Mouse (Mus musculus) E14TG2a.4 (cell line): ENCODE data around the gene Rps6kc1.
"Not testable (repeated sequence)": the region's sequence is repeated elsewhere in the genome, so short reads cannot be mapped to it uniquely, and the experiment has no call there.

Experiments
- CTCF ChIP-seq: conservative IDR thresholded peaks from 2 replicates; pipeline ENCODE4 v1.5.1; 2014; ENCODE audit warnings: low read length
- POU5F1 ChIP-seq: IDR thresholded peaks from 2 replicates; pipeline ENCODE4 v1.6.1; 2014; ENCODE audit warnings: low read length, borderline replicate concordance

GRCm38 (mm10) chr1:190924812-190925211 lies 13.2 kb upstream of the Rps6kc1 start, which contains the start of gene Angel2:
- not testable (repeated sequence) for TF ChIP-seq CTCF, POU5F1
